Mouse (Mus musculus): ENCODE results near the gene Tmem165. TPM values are rescaled to one million over a fixed set of nuclear protein-coding genes. Genes with fewer than 3 reads are reported as not detected.

Tmem165 gene
- polyA plus RNA-seq, 1 experiment: 17.8 TPM

DNA sequence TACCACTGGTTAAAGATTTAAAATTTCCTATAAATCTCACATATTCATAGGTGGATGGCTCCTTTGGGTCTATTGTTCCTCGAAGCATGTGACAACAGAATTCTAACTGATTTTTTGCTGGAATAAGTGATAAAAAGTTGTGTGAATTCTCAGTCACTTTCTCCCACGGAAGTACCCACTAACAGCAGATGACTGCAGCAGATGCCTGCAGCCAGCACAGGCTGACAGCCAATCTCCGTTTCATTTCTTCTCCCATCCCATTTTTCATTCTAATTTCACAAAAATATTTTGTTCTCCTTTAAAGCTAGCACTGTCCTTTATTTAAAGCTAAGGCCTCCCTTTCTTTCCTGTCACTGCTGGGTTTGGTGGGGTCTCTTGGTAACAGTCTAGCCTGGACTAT lies 61.7 kb downstream of the Tmem165 start:
- no peaks in the 10 kb centered on the region for H3K4me1 ChIP-seq (ENCODE audit: control insufficient read depth, insufficient read depth, insufficient read length, low read length)
- no peak overlapping the region for H3K27ac ChIP-seq (replicated peaks; ENCODE audit: low read depth, low read length)
- no peak overlapping the region for H3K4me3 ChIP-seq (ENCODE audit: insufficient read depth, low read depth, low read length)

DNA sequence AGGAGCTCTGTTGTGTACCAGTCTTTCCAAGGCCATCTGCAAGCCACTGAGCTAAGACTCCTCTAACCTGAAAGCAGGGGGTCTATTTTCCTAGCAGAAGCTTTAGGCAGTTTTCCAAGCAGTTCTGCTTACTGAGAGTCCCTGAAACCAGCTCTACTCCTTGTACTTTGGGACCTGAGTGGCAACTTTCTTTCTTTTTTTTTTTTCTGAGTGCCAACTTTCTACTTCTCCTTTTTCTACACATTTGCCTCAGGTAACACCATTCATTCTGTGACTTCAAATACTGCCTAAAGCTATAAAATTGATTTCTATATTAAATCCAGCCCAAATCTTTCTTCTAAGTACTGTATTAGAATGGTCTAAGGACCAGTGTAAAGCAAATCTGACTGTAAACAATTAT lies 62.9 kb downstream of the Tmem165 start:
- Histone ChIP-seq H3K4me1 (ENCODE audit: control insufficient read depth, insufficient read depth, insufficient read length, low read length) (no peaks in the 10 kb centered on the region), H3K4me3 (ENCODE audit: insufficient read depth, low read depth, low read length) (no peak overlapping the region), H3K27ac (replicated peaks; ENCODE audit: low read depth, low read length) (no peak overlapping the region)

DNA sequence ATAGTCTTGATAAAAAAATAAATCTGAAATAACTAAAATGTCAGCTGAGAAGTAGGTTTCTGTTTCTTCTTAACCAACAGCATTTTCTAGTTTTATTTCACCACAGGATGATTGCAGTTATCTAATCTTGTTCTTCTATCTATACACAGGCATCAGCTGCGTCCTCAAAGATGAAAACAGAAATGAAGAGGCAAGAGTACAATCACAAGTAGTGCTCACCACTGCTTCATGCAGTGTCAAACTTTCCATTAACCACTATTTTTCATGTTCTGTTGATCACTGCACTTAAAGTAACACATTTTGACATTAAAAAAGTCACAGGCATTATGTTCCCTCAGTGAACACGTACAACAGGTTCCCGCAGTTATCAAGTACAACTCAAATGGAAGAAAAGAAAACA lies 67.3 kb downstream of the Tmem165 start:
- Histone ChIP-seq H3K4me1 (ENCODE audit: control insufficient read depth, insufficient read depth, insufficient read length, low read length) (no peaks in the 10 kb centered on the region), H3K4me3 (ENCODE audit: insufficient read depth, low read depth, low read length) (no peak overlapping the region), H3K27ac (replicated peaks; ENCODE audit: low read depth, low read length) (no peak overlapping the region)

Other genes starting within 250 kb of the Tmem165 start
- 22.0 and 39.9 TPM in 2 replicates for gene Kdr, start 205.4 kb upstream of the Tmem165 start, polyA plus RNA-seq (2012; ENCODE audit: insufficient read depth, insufficient read length, missing spikeins)
- gene Srd5a3, start 43.6 kb upstream of the Tmem165 start, polyA plus RNA-seq (2012; ENCODE audit: insufficient read depth, insufficient read length, missing spikeins): 6.4 and 11.9 TPM in 2 replicates
- gene Clock, start 120.9 kb downstream of the Tmem165 start, polyA plus RNA-seq (2012; ENCODE audit: insufficient read depth, insufficient read length, missing spikeins): 15.9 and 21.9 TPM in 2 replicates
- gene Pdcl2, start 147.3 kb downstream of the Tmem165 start, polyA plus RNA-seq (2012; ENCODE audit: insufficient read depth, insufficient read length, missing spikeins): not detected in 2 replicates
- gene Nmu, start 179.9 kb downstream of the Tmem165 start, polyA plus RNA-seq (2012; ENCODE audit: insufficient read depth, insufficient read length, missing spikeins): not detected in 2 replicates